In genomic region chr10:96150401-96151116, GRCm38 (mm10) we compare ENCODE assay signal across 16 mouse cellular contexts. TPM values are rescaled to one million over a fixed set of nuclear protein-coding genes. Genes with fewer than 3 reads are reported as not detected.
DNase-seq lines count a peak whose midpoint lies in the region; ATAC-seq lines count a peak whose summit lies in the region.
"Had no signal": no experiment of that assay in that cellular context is flagged by ENCODE, and none has a peak within 500 bp of the region (broad histone marks: within the 10 kb centered on the region; RNA-seq: fewer than 3 reads in every experiment).

No protein-coding gene starts in this region.

- no peaks in the 10 kb centered on the region for H3K27me3 ChIP-seq in kidney, embryonic 14.5 days (ENCODE audit: control insufficient read depth, insufficient read depth, low read length)
- H3K27me3 ChIP-seq: heart, embryonic 15.5 days; hindbrain, embryonic 15.5 days had no signal

- H3K9me3 ChIP-seq in kidney, embryonic 14.5 days (ENCODE audit: control insufficient read depth, low read length) = no peaks in the 10 kb centered on the region
- H3K9me3 ChIP-seq: heart, embryonic 15.5 days; hindbrain, embryonic 15.5 days had no signal

- no peak overlapping the region for H3K27ac ChIP-seq in kidney, embryonic 14.5 days (ENCODE audit: low read depth, low read length)
- H3K27ac ChIP-seq: heart, embryonic 15.5 days; hindbrain, embryonic 15.5 days had no signal

- WGBS in kidney, embryonic 14.5 days = 73% methylated on average over 12 of the region's 12 CpGs

- H3K36me3 ChIP-seq in kidney, embryonic 14.5 days (ENCODE audit: control insufficient read depth, insufficient read depth, low read length) = no peaks in the 10 kb centered on the region
- H3K36me3 ChIP-seq: heart, embryonic 15.5 days; hindbrain, embryonic 15.5 days had no signal

- H3K4me2 ChIP-seq in kidney, embryonic 14.5 days (replicated peaks; ENCODE audit: low read depth, low read length) = no peak overlapping the region
- H3K4me2 ChIP-seq: heart, embryonic 15.5 days; hindbrain, embryonic 15.5 days had no signal

- no peak overlapping the region for H3K4me3 ChIP-seq in kidney, embryonic 14.5 days (ENCODE audit: low read length)
- H3K4me3 ChIP-seq: heart, embryonic 15.5 days; hindbrain, embryonic 15.5 days; myocyte had no signal

- H3K4me1 ChIP-seq in kidney, embryonic 14.5 days (ENCODE audit: control insufficient read depth, insufficient read depth, low read length) = no peaks in the 10 kb centered on the region

- ATAC-seq in kidney, embryonic 14.5 days (ENCODE audit: low FRiP score, low TSS enrichment) = no peak
- ATAC-seq in common myeloid progenitor, adult 5-6 weeks (replicated peaks; ENCODE audit: low read depth, poor library complexity, severe bottlenecking) = peak; percentile 79
- ATAC-seq in megakaryocyte progenitor cell, adult 5-6 weeks (replicated peaks; ENCODE audit: poor library complexity) = peak; percentile 77

- peak; percentile 6 for DNase-seq in kidney, adult 9 months
- DNase-seq in kidney, postnatal 4 days = peak; percentile 8 to 25
- no peak for DNase-seq in spleen, postnatal 36 days (ENCODE audit: low spot score in 2 of 2)
- DNase-seq in right cerebral cortex, postnatal 14 days = no peak
- DNase-seq: spleen, adult 18-20 months had no signal

- no peak overlapping the region for H3K9ac ChIP-seq in kidney, embryonic 14.5 days (ENCODE audit: low read depth, low read length)
- H3K9ac ChIP-seq: heart, embryonic 15.5 days; hindbrain, embryonic 15.5 days had no signal

RNA-seq across cellular contexts. Expression of gene Gm5426, which starts 14.2 kb away (rescaled TPM):
- polyA plus RNA-seq in kidney, embryonic 14.5 days (2014; fragmentation: Nextera tagmentation; extraction: Ambion mirVana) = not detected in 2 replicates
- not detected in 2 replicates for total RNA-seq in common myeloid progenitor, adult 5-6 weeks (2017)
- total RNA-seq in megakaryocyte progenitor cell, adult 5-6 weeks (2015) = not detected in 2 replicates
- not detected in 2 replicates for total RNA-seq in megakaryocyte progenitor cell, adult 5-6 weeks (2017)
- total RNA-seq: layer of hippocampus, adult 8-10 months; left cerebral cortex, postnatal 36 days had no signal
- polyA plus RNA-seq: cortical plate, adult 2 months; frontal cortex, adult 2 months; heart, embryonic 15.5 days; hindbrain, embryonic 15.5 days; myocyte; testis, adult 2 months had no signal

Comparison
In these comparisons a context has a peak if more than half of its experiments do, and no peak if none do; other contexts are left out.
1. DNase-seq: peak in kidney, adult 9 months (single experiment) and kidney, postnatal 4 days (2 of 2); none in spleen, postnatal 36 days (0 of 2) and right cerebral cortex, postnatal 14 days (single experiment).